32 mouse cellular contexts compared by ENCODE assay signal in genomic region chr11:67384653-67385052, GRCm38 (mm10).
"Had no signal": no experiment of that assay in that cellular context is flagged by ENCODE, and none has a peak within 500 bp of the region (broad histone marks: within the 10 kb centered on the region; RNA-seq: fewer than 3 reads in every experiment).

No protein-coding gene starts in this region.

- H3K9ac ChIP-seq: limb, embryonic 12.5 days; limb, embryonic 13.5 days; limb, embryonic 15.5 days; liver, embryonic 12.5 days; liver, embryonic 13.5 days; liver, embryonic 14.5 days; liver, embryonic 15.5 days; liver, postnatal 0 days; lung, embryonic 14.5 days; lung, embryonic 15.5 days; midbrain, embryonic 12.5 days; midbrain, embryonic 13.5 days; midbrain, embryonic 15.5 days; neural tube, embryonic 12.5 days had no signal

- H3K4me3 ChIP-seq: limb, embryonic 10.5 days; limb, embryonic 12.5 days; limb, embryonic 13.5 days; limb, embryonic 15.5 days; liver, embryonic 12.5 days; liver, embryonic 13.5 days; liver, embryonic 15.5 days; lung, embryonic 15.5 days; megakaryocyte, embryonic 14.5 days; midbrain, embryonic 10.5 days; midbrain, embryonic 12.5 days; midbrain, embryonic 13.5 days; midbrain, embryonic 15.5 days; myocyte; neural tube, embryonic 12.5 days had no signal

- H3K4me1 ChIP-seq: limb, embryonic 12.5 days; limb, embryonic 13.5 days; liver, embryonic 12.5 days; liver, embryonic 13.5 days; liver, embryonic 15.5 days had no signal

- H3K9me3 ChIP-seq: limb, embryonic 10.5 days; limb, embryonic 13.5 days; limb, embryonic 15.5 days; liver, embryonic 12.5 days; liver, embryonic 13.5 days; liver, embryonic 15.5 days; lung, embryonic 15.5 days; midbrain, embryonic 10.5 days; midbrain, embryonic 12.5 days; midbrain, embryonic 15.5 days had no signal

- H3K27me3 ChIP-seq: limb, embryonic 13.5 days; limb, embryonic 15.5 days; liver, embryonic 12.5 days; liver, embryonic 13.5 days; liver, embryonic 15.5 days; lung, embryonic 15.5 days; midbrain, embryonic 12.5 days; midbrain, embryonic 13.5 days; midbrain, embryonic 15.5 days; neural tube, embryonic 12.5 days had no signal

- H3K36me3 ChIP-seq: limb, embryonic 10.5 days; limb, embryonic 12.5 days; limb, embryonic 13.5 days; limb, embryonic 15.5 days; liver, embryonic 12.5 days; liver, embryonic 13.5 days; liver, embryonic 15.5 days; lung, embryonic 15.5 days; midbrain, embryonic 10.5 days; midbrain, embryonic 12.5 days; midbrain, embryonic 13.5 days; midbrain, embryonic 15.5 days; neural tube, embryonic 12.5 days had no signal

- DNase-seq: left cerebral cortex, postnatal 4 days; liver; liver, embryonic 13.5 days; liver, postnatal 0 days; lung, adult 18-20 months; lung, adult 2 months; lung, embryonic 14.5 days; lung, postnatal 10 days; lung, postnatal 14 days; lung, postnatal 36 days; lung, postnatal 4 days; midbrain, embryonic 14.5 days had no signal

- H3K4me2 ChIP-seq: limb, embryonic 12.5 days; limb, embryonic 13.5 days; limb, embryonic 15.5 days; liver, embryonic 11.5 days; liver, embryonic 12.5 days; liver, embryonic 13.5 days; liver, embryonic 15.5 days; lung, embryonic 14.5 days; lung, embryonic 15.5 days; midbrain, embryonic 11.5 days; midbrain, embryonic 12.5 days; midbrain, embryonic 13.5 days; midbrain, embryonic 15.5 days; neural tube, embryonic 12.5 days had no signal

- ATAC-seq: liver, embryonic 12.5 days; liver, postnatal 0 days; lung, postnatal 0 days; midbrain, embryonic 13.5 days; midbrain, embryonic 15.5 days; midbrain, embryonic 16.5 days had no signal

- H3K27ac ChIP-seq: limb, embryonic 10.5 days; limb, embryonic 12.5 days; limb, embryonic 13.5 days; limb, embryonic 15.5 days; liver, embryonic 12.5 days; liver, embryonic 13.5 days; liver, embryonic 14.5 days; liver, embryonic 15.5 days; lung, embryonic 15.5 days; macrophage; midbrain, embryonic 10.5 days; midbrain, embryonic 12.5 days; midbrain, embryonic 13.5 days; midbrain, embryonic 15.5 days; neural tube, embryonic 12.5 days had no signal
